Mouse (Mus musculus) frontal cortex, postnatal 36 days (tissue): Measurements from ENCODE around the gene Tmc2.

Experiments used
- DNase-seq, 2 experiments: peaks; one replicate each; pipeline ENCODE4 v3.0.0; 2022; ENCODE audit warnings: low spot score in 2 of 2

Gene Tmc2

DNA sequence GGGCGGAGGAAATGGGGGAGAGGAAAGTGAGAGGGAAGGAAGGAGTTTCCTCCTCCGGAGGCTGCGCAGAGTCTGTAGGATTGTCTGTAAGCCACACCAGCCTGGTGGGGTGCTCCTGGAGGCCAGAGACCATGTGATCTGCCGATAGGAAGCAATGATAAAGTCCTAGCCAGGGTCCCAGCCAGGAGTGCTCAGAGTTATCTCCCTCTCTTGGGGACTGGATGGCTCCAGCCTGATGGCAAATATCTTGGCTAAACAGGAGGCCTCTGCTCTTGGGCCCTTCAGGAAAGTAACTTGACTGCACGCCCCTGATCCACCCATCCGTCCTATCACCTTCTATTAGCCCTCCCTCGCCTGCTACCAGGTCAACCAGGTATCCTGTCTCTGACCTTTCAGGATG, 53.2 kb downstream of the Tmc2 start:
- DNase-seq, result no peak

DNA sequence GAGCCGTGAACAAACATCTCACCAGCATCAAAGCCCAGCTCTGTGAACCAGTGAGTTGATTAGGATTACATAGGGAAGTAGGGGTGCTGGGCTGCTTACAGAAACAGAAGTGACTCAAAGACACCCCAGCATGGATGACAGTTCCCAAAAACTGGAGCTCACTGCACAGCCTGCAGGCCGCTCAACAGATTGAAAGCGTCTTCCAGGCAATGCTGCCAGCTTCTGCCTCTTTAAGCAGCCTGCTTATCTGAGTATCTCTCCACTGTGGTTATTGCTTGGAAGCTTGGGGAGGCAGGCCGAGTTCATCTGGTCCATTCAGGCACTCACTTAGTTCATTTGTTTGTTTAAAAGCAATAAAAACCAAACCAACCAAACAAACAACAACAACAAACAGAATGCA, 61.8 kb downstream of the Tmc2 start:
- no peak for DNase-seq

DNA sequence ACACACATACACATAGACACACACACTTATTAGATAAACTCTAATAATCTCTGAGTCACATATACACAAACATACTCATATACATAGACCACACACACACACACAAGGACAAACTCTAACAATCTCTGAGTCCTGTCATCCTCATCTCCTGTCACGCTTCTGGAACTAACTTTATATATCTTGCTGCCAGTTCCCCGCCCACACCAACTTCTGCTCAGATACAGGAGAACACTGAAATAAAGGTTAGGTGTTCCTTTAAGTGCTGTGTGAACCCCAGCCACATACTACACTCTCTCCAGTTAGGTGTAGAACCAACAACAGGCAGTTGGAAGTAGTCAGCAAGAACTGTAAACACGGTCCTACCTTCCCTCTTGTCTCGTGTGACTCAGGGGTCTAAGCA, 65.8 kb downstream of the Tmc2 start:
- no peak for DNase-seq

DNA sequence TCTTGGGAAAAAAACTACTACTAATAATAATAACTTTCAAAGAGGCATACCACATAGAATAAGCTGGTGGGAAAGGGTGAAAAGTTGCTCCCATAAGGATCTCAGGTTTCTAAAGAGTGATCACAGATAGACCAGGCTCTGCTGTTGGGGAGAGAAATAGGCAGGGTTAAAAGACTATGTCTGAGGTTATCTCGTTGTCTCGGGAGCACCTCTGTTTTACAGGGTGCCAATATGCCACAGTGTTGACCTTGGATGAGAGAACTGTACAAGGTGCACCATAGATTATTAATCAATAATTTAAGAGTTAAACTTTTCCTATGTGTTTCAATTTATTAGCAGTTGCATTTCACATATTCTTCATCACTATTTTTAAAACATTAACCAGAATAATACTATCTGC, 66.9 kb downstream of the Tmc2 start:
- no peak for DNase-seq

DNA sequence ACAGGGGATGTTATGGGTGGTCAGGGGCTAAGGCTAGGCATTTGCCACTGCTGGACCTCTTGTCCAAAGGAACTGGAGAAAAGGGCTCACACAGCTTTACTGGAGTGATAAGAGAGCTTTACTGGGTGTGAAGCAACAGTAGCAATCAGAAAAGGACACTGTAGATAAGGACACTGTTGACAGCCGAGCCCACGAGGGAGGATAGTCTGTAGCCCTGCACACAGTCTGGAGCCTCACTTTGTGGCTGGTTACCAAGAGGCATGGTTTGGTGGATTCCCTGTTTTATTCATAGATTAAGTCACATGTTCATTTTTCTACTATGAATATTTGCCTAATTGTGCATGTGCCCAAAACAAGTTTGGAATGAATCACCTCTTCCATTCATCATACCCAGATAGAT, 67.4 kb downstream of the Tmc2 start:
- no peak for DNase-seq

DNA sequence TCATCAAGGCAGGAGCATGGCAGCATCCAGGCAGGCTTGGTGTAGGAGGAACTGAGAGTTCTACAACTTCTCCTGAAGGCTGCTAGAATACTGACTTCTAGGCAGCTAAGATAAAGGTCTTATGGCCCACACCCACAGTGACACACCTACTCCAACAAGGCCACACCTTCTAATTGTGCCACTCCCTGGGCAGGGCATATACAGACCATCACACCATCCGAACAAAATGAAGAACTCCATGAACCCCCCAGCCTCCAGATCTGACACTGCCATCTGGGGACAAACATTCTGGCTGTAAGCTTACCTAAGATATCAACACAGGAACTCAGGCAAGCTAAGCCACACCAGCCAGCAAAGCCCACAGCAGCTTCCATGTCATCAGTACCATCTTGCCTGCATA, 70.5 kb downstream of the Tmc2 start:
- no peak for DNase-seq

DNA sequence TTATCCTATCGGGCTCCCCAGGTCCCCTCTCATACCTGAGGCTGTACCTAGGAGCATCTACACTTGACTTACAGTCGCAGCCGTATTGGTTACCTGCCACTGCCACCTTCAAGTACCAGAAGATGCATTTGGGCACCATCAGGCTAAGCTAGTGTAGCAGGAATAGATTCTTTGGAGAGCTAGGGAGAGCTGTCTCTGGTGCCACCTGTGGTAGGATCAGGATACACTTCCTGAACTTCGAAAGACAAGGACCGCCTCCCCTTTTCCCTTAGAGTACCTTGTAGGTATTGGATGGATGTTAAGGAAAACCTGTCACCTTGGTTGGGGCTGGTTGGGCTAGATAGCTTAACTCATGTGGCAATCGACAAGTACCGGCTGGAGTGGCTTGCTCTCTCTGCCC, 73.1 kb downstream of the Tmc2 start:
- DNase-seq, result no peak

DNA sequence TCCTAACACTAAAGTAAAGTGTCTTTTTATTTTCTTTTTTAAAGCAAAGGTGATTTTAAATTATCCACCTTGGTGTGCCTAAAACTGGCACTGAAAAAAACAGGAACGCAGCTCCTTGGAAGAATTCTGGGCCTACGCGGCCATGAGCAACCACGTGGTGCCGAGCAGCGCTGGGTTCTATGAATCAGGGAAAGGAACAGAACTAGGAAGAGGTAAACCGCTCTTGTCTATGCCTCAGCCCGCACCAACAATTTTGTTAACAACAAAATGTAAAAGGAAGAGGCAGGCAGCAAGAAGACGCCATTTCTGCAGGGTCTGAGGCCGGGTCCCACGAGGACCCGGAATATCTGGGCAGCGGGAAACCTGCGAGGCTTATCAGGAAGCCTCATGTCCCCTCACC, 78.7 kb downstream of the Tmc2 start:
- DNase-seq, result peak in 1 of 2 experiments; percentile 53

DNA sequence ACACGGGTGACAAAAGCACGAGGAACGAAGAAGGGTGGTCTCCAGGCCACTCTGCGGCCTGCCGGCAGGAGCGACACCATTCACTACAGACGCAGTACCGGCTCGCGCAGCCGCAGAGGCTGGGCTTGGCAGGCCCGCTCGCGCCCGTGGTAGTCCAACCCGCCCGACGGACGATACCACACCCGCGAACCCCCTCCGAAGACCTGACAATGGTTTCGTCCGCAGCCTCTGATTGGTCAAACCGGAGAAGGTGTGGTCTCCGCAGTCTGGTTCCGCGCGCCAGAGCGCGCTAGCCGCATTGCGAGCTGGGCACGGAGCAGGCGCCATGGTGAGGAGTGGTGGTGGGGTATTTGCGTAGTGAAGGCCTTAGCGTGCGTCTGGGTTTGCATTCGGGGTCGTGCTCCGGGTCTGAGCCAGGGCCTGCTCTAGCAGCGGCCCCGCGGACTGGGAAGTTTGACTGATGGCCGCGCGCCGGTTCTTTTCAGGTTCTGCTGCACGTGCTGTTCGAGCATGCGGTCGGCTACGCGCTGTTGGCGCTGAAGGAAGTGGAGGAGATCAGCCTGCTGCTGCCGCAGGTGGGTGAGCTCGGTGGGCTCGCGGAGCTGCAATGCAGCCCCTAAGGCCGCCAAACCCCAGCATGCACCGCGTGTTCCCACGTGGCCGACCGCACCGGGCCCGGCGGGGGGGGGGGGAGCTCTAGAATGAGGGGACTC, 79.3 kb downstream of the Tmc2 start, which contains the start of gene Nop56:
Nop56 (plus strand) TSS at position 282 of the 713 bp plus-strand sequence.
- DNase-seq, result peak; percentile 100

DNA sequence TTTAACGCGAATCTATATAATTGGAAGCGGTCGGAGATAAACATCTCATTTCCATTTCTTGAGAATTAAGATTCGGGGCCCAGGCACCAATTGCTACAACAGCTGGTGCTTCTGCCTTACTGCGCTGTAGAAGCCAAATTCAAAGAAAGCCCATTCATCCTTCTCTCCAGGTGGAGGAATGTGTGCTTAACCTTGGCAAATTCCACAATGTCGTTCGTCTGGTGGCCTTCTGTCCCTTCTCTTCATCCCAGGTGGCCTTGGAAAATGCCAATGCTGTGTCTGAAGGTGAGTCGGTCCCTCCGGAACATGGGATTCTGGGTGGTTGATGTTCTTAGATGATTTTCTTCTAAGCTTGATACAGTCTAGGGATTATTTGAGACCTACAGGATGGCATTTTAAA, 79.9 kb downstream of the Tmc2 start:
- DNase-seq, result no peak

DNA sequence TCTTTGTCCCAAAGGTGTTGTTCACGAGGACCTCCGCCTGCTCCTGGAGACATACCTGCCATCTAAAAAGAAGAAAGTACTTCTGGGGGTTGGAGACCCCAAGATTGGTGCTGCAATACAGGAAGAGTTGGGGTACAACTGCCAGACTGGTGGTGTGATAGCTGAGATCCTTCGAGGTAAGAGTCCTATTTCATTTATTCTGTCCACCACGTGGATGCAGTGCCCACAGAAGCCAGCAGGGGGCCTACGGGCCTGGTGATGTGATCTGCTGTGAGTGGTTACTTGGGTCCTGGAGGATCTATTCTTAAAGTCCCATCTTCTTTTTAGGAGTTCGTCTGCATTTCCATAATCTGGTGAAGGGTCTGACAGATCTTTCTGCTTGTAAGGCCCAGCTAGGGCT, 80.7 kb downstream of the Tmc2 start:
- peak in 1 of 2 experiments; percentile 48 for DNase-seq

DNA sequence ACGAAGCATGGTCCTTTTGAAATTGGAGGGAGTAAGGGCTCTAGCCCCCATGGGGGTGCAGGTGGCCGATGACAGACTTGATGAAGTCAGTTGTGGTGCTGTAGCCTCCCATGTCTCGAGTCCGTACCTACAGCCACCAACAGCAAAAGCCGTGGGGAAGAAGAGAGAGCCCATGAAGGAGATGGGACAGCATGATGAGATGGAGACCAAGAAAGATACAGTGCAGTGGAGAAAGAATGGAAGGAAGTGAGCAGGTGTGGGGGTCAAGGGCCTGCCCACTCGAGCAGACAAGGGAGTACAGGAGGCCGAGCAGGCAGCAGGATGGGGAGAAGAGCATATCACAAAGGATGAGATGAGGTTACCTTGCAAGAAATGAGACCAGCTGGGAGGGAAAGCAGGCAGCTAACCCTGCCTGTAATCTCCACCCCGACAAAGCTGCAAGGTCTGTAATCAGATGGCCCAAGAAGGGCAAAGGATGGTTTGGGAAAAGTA, 84.7 kb downstream of the Tmc2 start:
- DNase-seq, result no peak

DNA sequence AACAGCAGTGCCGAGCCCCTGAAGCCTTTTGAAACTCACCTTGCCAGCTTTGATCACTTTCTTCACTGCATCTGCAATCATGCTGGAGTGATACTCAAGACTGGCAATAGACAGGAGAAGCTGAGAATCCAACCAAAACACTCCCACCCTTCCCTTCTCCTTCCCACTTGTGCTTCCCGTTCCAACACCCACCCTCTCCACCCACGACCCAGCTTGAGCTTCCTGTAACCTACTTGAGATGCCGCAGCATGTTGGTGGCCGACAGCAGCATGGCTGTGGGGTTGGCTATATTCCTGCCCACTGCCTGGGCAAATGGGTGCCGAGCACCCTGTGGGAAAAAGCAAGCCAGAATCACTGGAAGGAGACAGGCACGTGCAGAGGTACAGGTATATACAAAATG, 85.2 kb downstream of the Tmc2 start:
- no peak for DNase-seq

DNA sequence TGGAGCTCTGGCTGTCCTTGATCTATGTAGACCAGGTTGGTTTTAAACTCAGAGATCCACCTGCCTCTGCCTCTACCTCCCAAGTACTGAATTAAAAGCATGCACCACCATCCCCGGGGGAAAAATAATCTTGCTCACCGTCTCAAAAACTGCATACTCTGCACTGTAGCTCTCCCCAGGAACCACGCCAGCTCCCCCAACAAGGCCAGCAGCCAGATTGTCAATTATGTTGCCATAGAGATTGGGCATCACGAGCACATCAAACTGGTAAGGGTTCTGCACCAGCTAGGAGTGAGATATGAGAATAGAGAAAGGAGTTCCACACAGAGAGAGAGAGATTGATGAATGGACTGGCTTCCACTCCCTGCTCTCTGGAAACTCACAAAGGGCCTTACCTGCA, 85.8 kb downstream of the Tmc2 start:
- DNase-seq, result no peak

DNA sequence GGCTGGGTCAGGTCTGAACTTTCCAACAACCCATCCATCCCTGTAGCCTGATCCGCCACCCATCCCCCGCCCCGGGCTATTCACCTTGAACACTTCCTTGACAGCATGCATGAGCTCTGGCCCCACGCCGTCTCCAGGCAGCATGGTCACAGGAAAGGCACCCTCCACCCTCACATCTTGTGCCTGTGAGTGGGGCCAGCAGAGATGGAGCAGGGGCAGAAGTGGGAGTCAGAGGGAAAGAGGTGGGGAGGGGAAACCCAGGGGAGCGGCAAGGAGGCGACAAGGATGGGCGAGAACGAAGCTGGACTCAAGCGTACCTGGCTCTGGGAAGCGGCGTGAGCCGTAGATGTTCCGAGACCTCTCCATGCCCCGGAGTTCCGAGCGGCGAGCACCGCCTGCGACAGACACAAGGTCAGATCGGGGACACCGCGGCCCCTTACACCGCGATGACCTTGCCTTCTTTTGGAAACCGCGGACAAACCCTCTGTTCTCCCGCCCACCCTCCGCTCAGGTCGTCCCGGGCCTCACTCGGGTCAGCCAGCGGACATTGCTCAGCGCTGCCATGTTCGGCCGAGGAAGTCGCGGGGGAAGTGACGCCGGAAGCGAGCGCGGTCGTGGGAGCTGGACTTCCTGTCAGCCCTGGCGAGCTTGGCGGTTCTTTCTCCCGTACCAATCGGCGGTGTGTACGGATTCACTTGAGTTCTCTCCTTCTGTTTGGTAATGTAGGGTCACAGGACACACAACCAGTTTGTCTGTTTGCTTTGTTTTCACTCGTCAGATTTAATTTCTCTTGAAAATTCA, 89.1 kb downstream of the Tmc2 start, which contains the start of gene Idh3b:
Idh3b (minus strand) TSS at position 694 of the 801 bp plus-strand sequence.
- peak; percentile 90 to 93 for DNase-seq

DNA sequence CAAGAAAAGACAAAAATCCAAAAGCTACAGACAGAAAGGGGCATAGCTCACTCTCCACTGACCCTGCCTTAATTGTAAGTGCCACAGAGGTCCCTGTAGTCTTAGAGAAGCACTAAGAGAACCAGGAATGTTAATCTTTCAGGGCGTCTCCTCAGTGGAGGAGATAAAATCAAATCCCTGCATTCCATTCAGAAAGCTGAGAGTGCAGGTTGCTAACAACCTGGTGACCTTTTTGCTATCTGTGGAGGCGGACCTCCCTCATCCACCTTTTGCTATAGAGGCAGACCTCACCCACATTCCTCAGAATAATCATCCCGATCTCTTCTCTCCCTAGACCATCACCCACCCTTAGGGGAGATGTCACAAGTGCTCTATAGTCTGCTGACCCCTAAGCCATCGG, 94.1 kb downstream of the Tmc2 start:
- no peak for DNase-seq

DNA sequence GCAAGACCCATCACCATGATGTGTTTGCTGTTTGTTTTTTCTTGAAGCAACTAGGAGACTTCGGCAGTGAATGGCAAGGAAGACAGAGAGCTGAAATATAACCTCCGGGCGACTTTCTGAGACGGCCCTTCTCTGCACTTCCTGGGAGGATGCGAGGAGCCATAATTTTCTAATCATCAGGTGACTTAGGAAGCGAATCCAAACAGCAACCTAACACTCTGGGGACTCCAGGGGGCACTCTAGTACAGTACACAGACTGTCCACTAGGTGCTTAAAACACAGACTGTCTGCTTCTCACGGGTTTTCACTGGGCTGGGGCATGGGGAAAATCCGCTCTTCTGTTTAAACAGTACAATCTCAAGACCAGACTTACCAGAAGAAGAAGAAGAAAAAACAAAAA, 96.4 kb downstream of the Tmc2 start:
- peak; percentile 59 to 81 for DNase-seq

DNA sequence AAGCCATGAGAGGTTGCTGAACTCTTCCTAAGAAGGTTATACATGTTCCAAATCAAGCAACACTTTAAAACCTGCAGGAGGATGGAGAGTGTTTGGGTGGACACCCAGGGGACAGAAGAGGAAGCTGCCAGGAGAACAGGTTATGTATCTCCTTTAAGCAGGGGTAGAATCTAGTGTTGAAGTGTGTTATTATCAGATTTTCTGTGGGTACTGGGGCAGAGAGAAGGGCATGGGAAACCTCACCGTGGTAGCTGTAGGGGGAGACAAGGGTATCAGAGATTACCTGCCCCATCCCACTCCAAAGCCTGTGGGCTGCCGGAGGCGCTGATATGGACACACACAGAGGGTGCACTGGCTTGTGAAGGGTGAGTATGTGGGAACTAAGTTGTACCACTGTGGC, 98.0 kb downstream of the Tmc2 start:
- DNase-seq, result no peak

DNA sequence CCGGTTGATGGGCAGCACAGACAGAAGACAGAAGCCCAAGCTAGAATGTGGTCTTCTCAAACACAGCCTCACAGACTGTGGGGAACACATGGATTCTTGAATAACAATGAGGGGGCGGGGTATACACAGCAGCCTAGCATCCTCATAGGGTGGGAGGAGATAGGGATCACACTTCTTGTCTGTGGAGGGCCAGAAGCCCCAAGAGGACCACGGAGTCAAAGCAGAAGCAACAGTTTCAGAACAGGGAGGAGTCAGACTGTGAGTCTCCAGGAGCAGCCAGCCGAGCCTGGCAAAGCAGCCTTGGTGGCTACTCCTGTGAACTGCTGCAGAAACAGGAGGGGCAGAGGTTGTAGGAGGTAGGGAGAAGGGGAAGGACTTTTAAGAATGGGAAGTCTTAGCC, 98.5 kb downstream of the Tmc2 start:
- no peak for DNase-seq

DNA sequence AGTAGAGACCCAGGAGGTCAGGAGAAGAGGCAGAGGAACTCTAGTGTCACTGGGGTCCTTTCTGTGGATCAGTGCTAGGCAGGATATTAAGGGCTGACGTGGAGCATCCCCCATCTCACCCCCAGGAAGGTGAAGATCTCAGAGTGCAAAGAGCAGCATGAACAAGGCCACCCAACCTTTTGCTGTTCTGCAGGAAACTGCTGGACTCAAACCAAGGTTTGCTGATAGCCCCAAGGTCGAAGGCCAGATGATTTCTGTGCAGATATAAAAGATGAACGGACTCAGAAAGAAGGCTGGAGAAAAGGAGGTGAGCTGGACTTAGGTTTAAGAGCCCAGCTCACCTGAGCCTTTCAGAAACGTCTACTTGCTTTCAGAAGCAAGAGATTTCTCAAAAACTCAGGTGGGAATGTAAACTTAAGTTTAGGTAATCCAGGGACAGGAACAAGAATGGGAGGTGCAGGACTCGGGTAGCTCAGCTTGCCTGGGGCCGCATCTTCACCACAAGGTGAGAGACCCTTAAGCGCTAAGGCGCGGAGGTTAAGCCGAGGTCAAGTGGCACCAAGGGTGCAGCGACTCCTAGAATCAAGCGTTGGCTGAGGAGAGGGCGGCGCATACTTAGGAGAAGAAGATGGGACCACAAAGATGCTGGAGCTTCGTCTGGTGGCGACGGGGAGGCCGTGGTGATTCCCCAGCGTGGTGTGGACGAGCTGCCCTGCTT, 99.4 kb downstream of the Tmc2 start:
- no peak for DNase-seq

DNA sequence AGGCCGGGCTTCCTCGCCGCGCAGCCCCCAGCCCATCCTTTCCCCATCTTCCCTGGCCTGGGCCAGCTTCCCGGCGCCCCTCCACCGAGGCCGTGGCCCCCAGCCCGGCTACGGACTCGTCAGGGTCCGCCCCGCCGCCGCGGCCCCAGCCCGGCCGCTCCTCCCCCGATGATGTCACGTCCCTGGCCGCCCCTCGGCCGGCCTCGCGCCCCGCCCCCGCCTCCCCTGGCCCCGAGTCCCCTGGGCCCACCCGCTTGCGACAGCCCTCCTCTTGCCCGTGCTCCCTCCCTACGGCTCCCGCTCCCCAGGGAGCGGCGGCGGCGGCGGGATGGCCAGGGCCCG, 99.9 kb downstream of the Tmc2 start, which contains the start of gene Ebf4:
Ebf4 (plus strand) TSS at position 234 of the 342 bp plus-strand sequence.
- no peak for DNase-seq
